Mouse (Mus musculus): Measurements from ENCODE around the gene D130043K22Rik. TPM values are rescaled to one million over a fixed set of nuclear protein-coding genes. Genes with fewer than 3 reads are reported as not detected.
A peak's percentile ranks its signal among the peaks of the same experiment; 100 is the strongest.

The D130043K22Rik gene
- total and polyA plus RNA-seq, 3 experiments: 0.55 TPM; not detected in 2

DNA sequence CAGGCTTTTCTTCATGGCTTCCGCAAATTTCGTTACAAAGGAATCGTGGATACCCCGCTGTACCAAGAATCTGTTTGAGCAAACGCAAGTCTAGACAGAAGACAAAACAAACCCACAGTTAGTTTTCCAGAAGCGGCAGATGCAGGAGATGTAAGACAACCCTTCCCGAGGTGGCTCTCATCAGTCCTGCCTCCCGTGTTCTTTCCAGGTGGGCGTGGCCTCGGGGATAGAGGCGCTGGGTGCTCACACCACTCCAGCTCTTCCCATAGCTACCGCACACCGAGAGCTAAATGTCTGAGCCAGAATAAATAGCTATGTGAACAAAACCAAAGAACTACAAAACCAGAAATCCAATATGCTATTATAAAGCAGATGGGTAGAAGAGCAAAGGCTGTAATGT, 70.9 kb downstream of the D130043K22Rik start:
- Histone ChIP-seq H3K27me3 (ENCODE audit: insufficient read depth, low read length) (0 out of 2 replicates have a peak, but pooled peaks cover 7% of the 10 kb centered on the region), H3K4me1 (ENCODE audit: insufficient read depth, low read depth, low read length) (no peaks in the 10 kb centered on the region), H3K4me3 (ENCODE audit: low read depth, low read length) (no peak overlapping the region), H3K9me3 (replicated peaks) (no peaks in the 10 kb centered on the region), H3K36me3 (replicated peaks) (no peaks in the 10 kb centered on the region)
- TF ChIP-seq POLR2AphosphoS5 (IDR thresholded peaks at IDR 0.05; ENCODE audit: insufficient replicate concordance, low read depth, low read length) (no peak), CTCF (IDR thresholded peaks at IDR 0.05; ENCODE audit: low read depth, low read length) (no peak)
- DNase-seq (ENCODE audit: low spot score): no peak
- ATAC-seq (ENCODE audit: extremely low read depth, insufficient number of reproducible peaks, low FRiP score, poor library complexity, severe bottlenecking): no peak

DNA sequence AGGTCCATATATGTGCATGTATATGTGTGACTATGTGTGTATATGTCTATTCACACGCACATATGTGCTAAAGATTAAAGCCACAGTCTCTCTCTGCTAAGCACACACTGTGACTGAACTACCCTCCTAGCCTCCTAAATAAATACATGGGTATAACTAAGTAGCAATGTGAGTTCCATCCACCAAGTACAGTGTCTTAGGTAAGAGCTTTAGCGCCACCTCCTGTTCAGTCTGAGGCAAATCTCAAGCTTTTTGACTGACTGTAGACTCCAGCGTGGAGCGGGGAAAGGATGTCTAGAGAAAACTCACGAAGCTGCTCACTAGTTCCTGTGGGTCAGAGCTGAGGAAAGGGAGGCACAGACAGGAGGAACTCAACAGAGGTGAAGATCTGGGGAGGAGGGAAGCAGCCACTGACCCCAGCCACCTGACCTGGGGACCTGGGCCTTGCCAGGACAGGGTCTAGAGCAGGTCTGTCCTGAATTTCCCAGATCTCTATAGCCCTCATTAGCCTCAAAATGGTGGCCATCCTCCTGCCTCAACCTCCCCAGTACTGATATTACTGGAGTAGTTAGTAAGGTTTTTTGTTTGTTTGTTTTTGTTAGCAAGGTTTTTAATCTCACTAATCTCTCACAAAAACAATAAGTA, 75.5 kb downstream of the D130043K22Rik start:
- Histone ChIP-seq H3K27me3 (ENCODE audit: insufficient read depth, low read length) (peaks cover 2% of the 10 kb centered on the region; the same call in 1 of the 2 replicates), H3K4me1 (ENCODE audit: insufficient read depth, low read depth, low read length) (no peaks in the 10 kb centered on the region), H3K36me3 (replicated peaks) (no peaks in the 10 kb centered on the region), H3K4me3 (ENCODE audit: low read depth, low read length) (no peak overlapping the region), H3K9me3 (replicated peaks) (no peaks in the 10 kb centered on the region)
- ATAC-seq (ENCODE audit: extremely low read depth, insufficient number of reproducible peaks, low FRiP score, poor library complexity, severe bottlenecking) (no peak), DNase-seq (ENCODE audit: low spot score) (peak; percentile 9)
- TF ChIP-seq CTCF (IDR thresholded peaks at IDR 0.05; ENCODE audit: low read depth, low read length): no peak
- TF ChIP-seq GATA2 (IDR thresholded peaks at IDR 0.05; ENCODE audit: borderline replicate concordance, low read depth, low read length): no peak
- no peak for TF ChIP-seq GATA1 (IDR thresholded peaks at IDR 0.05; ENCODE audit: borderline replicate concordance, low read length)
- no peak for TF ChIP-seq POLR2AphosphoS5 (IDR thresholded peaks at IDR 0.05; ENCODE audit: insufficient replicate concordance, low read depth, low read length)
- no peak for TF ChIP-seq TAL1 (conservative IDR thresholded peaks at IDR 0.05; ENCODE audit: low read depth, low read length)

DNA sequence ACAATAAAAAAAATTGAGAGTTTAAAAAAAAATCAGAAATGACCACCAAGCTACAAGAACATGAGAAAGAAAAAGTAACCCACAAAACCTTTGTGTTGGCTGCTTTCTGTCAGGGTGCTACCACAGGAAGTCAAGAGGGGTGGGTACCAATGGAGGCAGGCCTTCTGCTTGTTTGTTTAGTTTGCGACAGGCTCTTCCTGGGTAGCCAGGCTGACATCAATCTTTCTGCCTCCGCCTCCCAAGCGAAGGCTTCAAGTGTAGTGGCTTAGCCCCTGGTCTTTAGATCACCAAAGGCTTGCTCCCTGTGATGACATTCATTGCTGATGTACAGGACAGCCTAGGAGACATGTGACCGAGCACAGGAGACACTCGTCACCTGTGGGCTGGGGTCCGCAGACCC, 76.3 kb downstream of the D130043K22Rik start:
- Histone ChIP-seq H3K36me3 (replicated peaks) (no peaks in the 10 kb centered on the region), H3K4me3 (ENCODE audit: low read depth, low read length) (no peak overlapping the region), H3K4me1 (ENCODE audit: insufficient read depth, low read depth, low read length) (no peaks in the 10 kb centered on the region), H3K9me3 (replicated peaks) (no peaks in the 10 kb centered on the region), H3K27me3 (ENCODE audit: insufficient read depth, low read length) (no peaks in the 10 kb centered on the region; the same call in 1 of the 2 replicates)
- ATAC-seq (ENCODE audit: extremely low read depth, insufficient number of reproducible peaks, low FRiP score, poor library complexity, severe bottlenecking): no peak
- DNase-seq (ENCODE audit: low spot score): no peak
- TF ChIP-seq GATA1 (IDR thresholded peaks at IDR 0.05; ENCODE audit: borderline replicate concordance, low read length): no peak
- TF ChIP-seq CTCF (IDR thresholded peaks at IDR 0.05; ENCODE audit: low read depth, low read length): no peak
- TF ChIP-seq POLR2AphosphoS5 (IDR thresholded peaks at IDR 0.05; ENCODE audit: insufficient replicate concordance, low read depth, low read length): no peak
- no peak for TF ChIP-seq GATA2 (IDR thresholded peaks at IDR 0.05; ENCODE audit: borderline replicate concordance, low read depth, low read length)
- TF ChIP-seq TAL1 (conservative IDR thresholded peaks at IDR 0.05; ENCODE audit: low read depth, low read length): no peak

DNA sequence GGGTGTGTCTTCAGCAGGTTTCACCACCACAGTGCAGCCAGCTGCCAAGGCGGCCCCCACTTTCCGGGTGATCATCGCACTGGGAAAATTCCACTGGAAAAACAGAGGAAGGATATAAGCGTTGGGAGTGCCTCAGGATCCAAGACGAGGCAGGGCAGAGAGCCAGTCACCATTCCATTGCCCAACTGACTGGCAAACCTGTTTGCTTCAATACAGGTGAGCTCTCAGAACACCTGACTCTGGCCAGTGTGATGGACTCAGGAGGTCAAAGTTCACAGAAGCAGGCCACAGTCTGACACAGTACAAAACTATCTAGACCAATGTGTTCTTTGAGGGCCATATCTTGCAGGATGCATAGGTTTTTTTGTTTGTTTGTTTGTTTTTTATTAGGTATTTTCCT, 79.1 kb downstream of the D130043K22Rik start:
- Histone ChIP-seq H3K4me1 (ENCODE audit: insufficient read depth, low read depth, low read length) (no peaks in the 10 kb centered on the region), H3K4me3 (ENCODE audit: low read depth, low read length) (no peak overlapping the region), H3K9me3 (replicated peaks) (no peaks in the 10 kb centered on the region), H3K27me3 (ENCODE audit: insufficient read depth, low read length) (no peaks in the 10 kb centered on the region; the same call in 1 of the 2 replicates), H3K36me3 (replicated peaks) (no peaks in the 10 kb centered on the region)
- DNase-seq (ENCODE audit: low spot score) (no peak), ATAC-seq (ENCODE audit: extremely low read depth, insufficient number of reproducible peaks, low FRiP score, poor library complexity, severe bottlenecking) (no peak)
- TF ChIP-seq POLR2AphosphoS5 (IDR thresholded peaks at IDR 0.05; ENCODE audit: insufficient replicate concordance, low read depth, low read length) (no peak), GATA2 (IDR thresholded peaks at IDR 0.05; ENCODE audit: borderline replicate concordance, low read depth, low read length) (no peak), GATA1 (IDR thresholded peaks at IDR 0.05; ENCODE audit: borderline replicate concordance, low read length) (no peak), TAL1 (conservative IDR thresholded peaks at IDR 0.05; ENCODE audit: low read depth, low read length) (no peak), CTCF (IDR thresholded peaks at IDR 0.05; ENCODE audit: low read depth, low read length) (no peak)

DNA sequence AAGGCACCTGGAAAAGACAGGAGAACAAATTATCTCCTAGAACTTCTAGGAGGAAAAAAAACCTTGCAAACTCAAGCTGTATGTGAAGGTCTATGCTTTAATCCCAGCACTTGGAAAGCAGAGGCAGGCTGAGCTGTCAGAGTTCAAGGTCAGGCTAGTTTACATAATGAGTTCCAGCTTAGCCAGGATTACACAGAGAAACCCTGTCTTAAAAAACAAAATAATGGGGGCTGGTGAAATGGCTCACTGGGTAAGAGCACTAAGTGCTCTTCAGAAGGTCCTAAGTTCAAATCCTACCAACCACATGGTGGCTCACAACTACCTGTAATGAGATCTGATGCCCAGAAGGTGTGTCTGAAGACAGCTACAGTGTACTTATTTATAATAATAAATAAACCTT, 85.7 kb downstream of the D130043K22Rik start:
- H3K27me3 ChIP-seq (ENCODE audit: insufficient read depth, low read length): peaks cover 10% of the 10 kb centered on the region; the same call in 1 of the 2 replicates
- no peaks in the 10 kb centered on the region for H3K36me3 ChIP-seq (replicated peaks)
- ATAC-seq (ENCODE audit: extremely low read depth, insufficient number of reproducible peaks, low FRiP score, poor library complexity, severe bottlenecking): no peak
- TF ChIP-seq GATA1 (IDR thresholded peaks at IDR 0.05; ENCODE audit: borderline replicate concordance, low read length) (no peak), POLR2AphosphoS5 (IDR thresholded peaks at IDR 0.05; ENCODE audit: insufficient replicate concordance, low read depth, low read length) (no peak), TAL1 (conservative IDR thresholded peaks at IDR 0.05; ENCODE audit: low read depth, low read length) (no peak), GATA2 (IDR thresholded peaks at IDR 0.05; ENCODE audit: borderline replicate concordance, low read depth, low read length) (no peak), CTCF (IDR thresholded peaks at IDR 0.05; ENCODE audit: low read depth, low read length) (no peak)
- H3K9me3 ChIP-seq (replicated peaks): no peaks in the 10 kb centered on the region
- no peak overlapping the region for H3K4me3 ChIP-seq (ENCODE audit: low read depth, low read length)
- peaks cover 6% of the 10 kb centered on the region; the same call in 1 of the 2 replicates for H3K4me1 ChIP-seq (ENCODE audit: insufficient read depth, low read depth, low read length)
- no peak for DNase-seq (ENCODE audit: low spot score)

DNA sequence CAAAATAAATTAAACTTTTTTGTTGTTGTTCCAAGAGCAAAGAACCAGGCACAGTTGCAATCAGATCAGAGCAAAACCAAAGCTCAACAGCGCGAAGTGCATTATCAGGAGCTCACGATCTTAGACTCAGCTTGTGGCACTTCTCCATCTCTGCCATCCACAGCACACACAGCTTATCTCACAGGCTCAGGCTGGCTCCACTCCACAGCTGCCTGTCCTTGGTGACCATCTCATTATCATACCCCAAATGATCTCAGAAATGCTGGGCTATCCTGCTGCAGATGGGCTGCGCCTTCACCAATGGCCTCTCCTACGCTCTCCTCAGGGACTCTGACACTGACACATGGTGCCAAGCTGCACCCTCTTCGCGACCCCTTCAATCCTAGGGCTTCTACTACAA, 88.3 kb downstream of the D130043K22Rik start:
- Histone ChIP-seq H3K27me3 (ENCODE audit: insufficient read depth, low read length) (peaks cover 18% of the 10 kb centered on the region), H3K4me3 (ENCODE audit: low read depth, low read length) (no peak overlapping the region), H3K9me3 (replicated peaks) (no peaks in the 10 kb centered on the region), H3K4me1 (ENCODE audit: insufficient read depth, low read depth, low read length) (peaks cover 6% of the 10 kb centered on the region; the same call in 1 of the 2 replicates), H3K36me3 (replicated peaks) (no peaks in the 10 kb centered on the region)
- ATAC-seq (ENCODE audit: extremely low read depth, insufficient number of reproducible peaks, low FRiP score, poor library complexity, severe bottlenecking) (peak; percentile 66), DNase-seq (ENCODE audit: low spot score) (no peak)
- TF ChIP-seq TAL1 (conservative IDR thresholded peaks at IDR 0.05; ENCODE audit: low read depth, low read length): no peak
- TF ChIP-seq POLR2AphosphoS5 (IDR thresholded peaks at IDR 0.05; ENCODE audit: insufficient replicate concordance, low read depth, low read length): no peak
- no peak for TF ChIP-seq GATA2 (IDR thresholded peaks at IDR 0.05; ENCODE audit: borderline replicate concordance, low read depth, low read length)
- no peak for TF ChIP-seq GATA1 (IDR thresholded peaks at IDR 0.05; ENCODE audit: borderline replicate concordance, low read length)
- TF ChIP-seq CTCF (IDR thresholded peaks at IDR 0.05; ENCODE audit: low read depth, low read length): no peak
